Mouse (Mus musculus): Measurements from ENCODE around the gene Snapc4. TPM values are rescaled to one million over a fixed set of nuclear protein-coding genes. Genes with fewer than 3 reads are reported as not detected.

Snapc4 gene
- total and polyA plus RNA-seq, 3 experiments, result 15.3 to 47.1 (median 42.7) TPM

GRCm38 (mm10) chr2:26389154-26389690 lies 8.8 kb upstream of the Snapc4 start, which contains the start of the genes Entr1 and Pmpca:
Entr1 (minus strand) TSS chr2:26389316.
Pmpca (plus strand) TSS chr2:26389339.
- Histone ChIP-seq H3K27me3 (replicated peaks) (no peaks in the 10 kb centered on the region), H3K4me3 (replicated peaks in 1 of 3; ENCODE audit: low read depth in 2 of 3, low read length in 2 of 3, poor library complexity in 1 of 3) (peak within 1 kb of the TSS; percentile 84 to 94 (median 88)), H3K9me3 (replicated peaks; ENCODE audit: low read length) (no peaks in the 10 kb centered on the region), H3K79me2 (replicated peaks; ENCODE audit: control insufficient read depth, extremely low read depth, insufficient read depth, poor library complexity, severe bottlenecking) (peaks cover 26% of the 10 kb centered on the region), H3K4me2 (ENCODE audit: insufficient read depth, low read depth, poor library complexity, severe bottlenecking) (peak within 1 kb of the TSS; percentile 97), H3K36me3 (replicated peaks in 1 of 2; ENCODE audit: control insufficient read depth in 1 of 2, insufficient read depth in 1 of 2, low read length in 1 of 2) (peaks cover 67 to 77% of the 10 kb centered on the region in 2 experiments), H3K9ac (ENCODE audit: insufficient read depth, low read depth) (peak within 1 kb of the TSS; percentile 89), H3K27ac (ENCODE audit: insufficient read depth, low read depth) (peak within 1 kb of the TSS; percentile 13; the same call in 1 of the 2 replicates), H3K4me1 (ENCODE audit: control insufficient read depth in 1 of 2, insufficient read depth in 2 of 2) (peaks cover 4 to 26% of the 10 kb centered on the region in 2 experiments)
- DNase-seq (ENCODE audit: extremely low read depth), result peak; percentile 70
- in situ Hi-C loops (cut with MboI; ENCODE audit: low pct_ligation_motif_present, low pct_unique_long_range_greater_than_20kb, low sequenced_read_pairs), result no loop called here
- dilution Hi-C loops (cut with MboI; ENCODE audit: extremely low pct_ligation_motif_present, extremely low pct_unique_long_range_greater_than_20kb, low sequenced_read_pairs), result no loop called here
- peak; percentile 89; the same call in 1 of the 2 replicates for TF ChIP-seq POLR2AphosphoS2 (IDR thresholded peaks at IDR 0.05; ENCODE audit: low read depth, low read length)
- TF ChIP-seq POLR2A (IDR thresholded peaks at IDR 0.05; ENCODE audit: low read depth, low read length), result peak; percentile 96
- TF ChIP-seq MAX (IDR thresholded peaks at IDR 0.05; ENCODE audit: low read length), result peak; percentile 64; the same call in 1 of the 2 replicates
- no peak for TF ChIP-seq ETS1 (conservative IDR thresholded peaks at IDR 0.05; ENCODE audit: low read depth, low read length)
- TF ChIP-seq MEF2A (IDR thresholded peaks at IDR 0.05; ENCODE audit: borderline replicate concordance, low read depth, low read length), result peak; percentile 74; the same call in 1 of the 2 replicates
- TF ChIP-seq MXI1 (IDR thresholded peaks at IDR 0.05; ENCODE audit: low read depth, low read length), result peak; percentile 89
- no peak for TF ChIP-seq JUN (IDR thresholded peaks at IDR 0.05; ENCODE audit: insufficient read depth, low read depth, low read length)
- no peak for TF ChIP-seq TBP (conservative IDR thresholded peaks at IDR 0.05; ENCODE audit: low read depth, low read length)
- no peak for TF ChIP-seq UBTF (IDR thresholded peaks at IDR 0.05; ENCODE audit: low read depth, low read length)
- no peak for TF ChIP-seq CTCF (conservative IDR thresholded peaks at IDR 0.05 in 1 of 2, IDR thresholded peaks at IDR 0.05 in 1 of 2; ENCODE audit: low read depth in 2 of 2, low read length in 2 of 2)
- TF ChIP-seq NELFE (IDR thresholded peaks at IDR 0.05; ENCODE audit: low read depth, low read length), result peak; percentile 93
- no peak for TF ChIP-seq CHD1 (IDR thresholded peaks at IDR 0.05; ENCODE audit: low read depth, low read length)
- TF ChIP-seq EP300 (IDR thresholded peaks at IDR 0.05; ENCODE audit: low read length), result no peak
- TF ChIP-seq PAX5 (IDR thresholded peaks at IDR 0.05; ENCODE audit: low read length), result no peak
- peak; percentile 81; the same call in 1 of the 2 replicates for TF ChIP-seq KAT2A (IDR thresholded peaks at IDR 0.05; ENCODE audit: insufficient replicate concordance, low read length)
- peak; percentile 93 for TF ChIP-seq ELF1 (IDR thresholded peaks at IDR 0.05; ENCODE audit: low read depth, low read length)
- no peak for TF ChIP-seq RCOR1 (conservative IDR thresholded peaks at IDR 0.05; ENCODE audit: low read depth, low read length)
- TF ChIP-seq HCFC1 (IDR thresholded peaks at IDR 0.05; ENCODE audit: low read depth, low read length), result peak; percentile 84
- 0 out of 2 replicates have a peak, but pooled peaks have one; percentile 53 for TF ChIP-seq MAZ (IDR thresholded peaks at IDR 0.05; ENCODE audit: low read depth, low read length)
- TF ChIP-seq GABPA (IDR thresholded peaks at IDR 0.05; ENCODE audit: insufficient replicate concordance, low read depth, low read length), result no peak; the same call in 1 of the 2 replicates
- no peak for TF ChIP-seq MAFK (IDR thresholded peaks at IDR 0.05; ENCODE audit: insufficient replicate concordance, low read length)
- peak; percentile 89 for TF ChIP-seq TCF12 (IDR thresholded peaks at IDR 0.05; ENCODE audit: low read depth, low read length)
- TF ChIP-seq IRF4 (IDR thresholded peaks at IDR 0.05; ENCODE audit: low read depth, low read length), result 0 out of 2 replicates have a peak, but pooled peaks have one; percentile 16
- TF ChIP-seq ZMIZ1 (IDR thresholded peaks at IDR 0.05; ENCODE audit: low read depth, low read length), result peak; percentile 92
- TF ChIP-seq SIN3A (IDR thresholded peaks at IDR 0.05; ENCODE audit: low read length), result peak; percentile 91
- TF ChIP-seq NRF1 (IDR thresholded peaks at IDR 0.05; ENCODE audit: low read depth, low read length), result peak; percentile 82
